Mouse (Mus musculus): ENCODE measurements around the gene Nmrk1. TPM values are rescaled to one million over a fixed set of nuclear protein-coding genes. Genes with fewer than 3 reads are reported as not detected.

Gene Nmrk1
- polyA plus RNA-seq, 1 experiment = 4.0 TPM

DNA sequence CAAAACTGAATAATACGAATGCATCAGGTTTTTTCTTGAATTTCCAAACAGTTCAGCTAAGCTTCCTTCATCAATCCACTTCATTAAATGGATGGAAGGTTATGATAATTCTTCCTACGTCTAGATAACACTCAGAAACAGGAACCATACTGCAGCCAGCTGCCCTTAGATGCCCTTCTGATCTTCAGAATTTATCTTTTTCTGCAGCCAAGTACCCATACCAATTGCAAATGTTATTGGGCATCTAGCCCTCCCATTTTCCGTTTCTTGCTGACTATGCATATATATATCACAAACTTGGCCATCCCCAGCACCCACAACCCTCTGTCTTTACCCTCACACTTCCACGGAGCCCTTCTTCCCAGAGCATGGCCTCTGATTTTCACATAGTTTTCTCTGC, 18.2 kb downstream of the Nmrk1 start:
- peaks cover 6% of the 10 kb centered on the region; the same call in 1 of the 2 replicates for H3K4me1 ChIP-seq (ENCODE audit: control insufficient read depth, insufficient read depth, insufficient read length)
- no peak overlapping the region for H3K27ac ChIP-seq (ENCODE audit: insufficient read depth, low read length)
- H3K4me3 ChIP-seq (ENCODE audit: extremely low read depth, insufficient read depth, insufficient read length) = no peak overlapping the region
- peaks cover under 1% of the 10 kb centered on the region; the same call in 1 of the 2 replicates for H3K36me3 ChIP-seq (ENCODE audit: control insufficient read depth, insufficient read depth, low read length)
- no peaks in the 10 kb centered on the region for H3K27me3 ChIP-seq (ENCODE audit: control insufficient read depth, insufficient read depth, low read length)
- DNase-seq (ENCODE audit: low read depth in 1 of 2, low spot score in 2 of 2) = no peak
- no peak for TF ChIP-seq CTCF (IDR thresholded peaks at IDR 0.05; ENCODE audit: extremely low read depth, insufficient read depth, insufficient read length, insufficient replicate concordance)
- WGBS = 78% methylated on average over 4 of the region's 4 CpGs

DNA sequence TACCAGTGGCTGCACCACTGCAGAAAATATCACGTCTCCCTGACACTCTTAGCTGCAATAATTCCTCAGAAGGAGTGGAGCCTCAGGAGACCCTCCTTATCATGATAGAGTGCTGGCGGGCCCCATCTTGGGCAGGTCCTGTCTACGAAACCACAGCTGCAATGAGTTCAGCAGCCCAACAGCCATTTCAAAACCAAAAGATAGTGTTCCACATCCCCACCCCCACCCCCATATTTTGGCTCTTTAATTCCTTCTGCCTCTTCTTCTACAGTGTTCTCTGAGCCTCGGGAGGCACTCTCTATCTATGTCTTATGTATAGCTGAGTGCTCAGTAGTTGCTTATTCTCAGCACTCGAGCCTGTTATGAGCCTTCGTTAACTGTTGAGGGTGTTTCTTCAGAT, 18.7 kb downstream of the Nmrk1 start:
- H3K27me3 ChIP-seq (ENCODE audit: control insufficient read depth, insufficient read depth, low read length) = no peaks in the 10 kb centered on the region
- no peak overlapping the region for H3K4me3 ChIP-seq (ENCODE audit: extremely low read depth, insufficient read depth, insufficient read length)
- H3K36me3 ChIP-seq (ENCODE audit: control insufficient read depth, insufficient read depth, low read length) = no peaks in the 10 kb centered on the region; the same call in 1 of the 2 replicates
- TF ChIP-seq CTCF (IDR thresholded peaks at IDR 0.05; ENCODE audit: extremely low read depth, insufficient read depth, insufficient read length, insufficient replicate concordance) (no peak), POLR2A (IDR thresholded peaks at IDR 0.05; ENCODE audit: low read depth, low read length) (no peak)
- WGBS = 81% methylated on average over 6 of the region's 6 CpGs
- no peak overlapping the region for H3K27ac ChIP-seq (ENCODE audit: insufficient read depth, low read length)
- no peak for DNase-seq (ENCODE audit: low read depth in 1 of 2, low spot score in 2 of 2)
- H3K4me1 ChIP-seq (ENCODE audit: control insufficient read depth, insufficient read depth, insufficient read length) = peaks cover 6% of the 10 kb centered on the region; the same call in 1 of the 2 replicates

DNA sequence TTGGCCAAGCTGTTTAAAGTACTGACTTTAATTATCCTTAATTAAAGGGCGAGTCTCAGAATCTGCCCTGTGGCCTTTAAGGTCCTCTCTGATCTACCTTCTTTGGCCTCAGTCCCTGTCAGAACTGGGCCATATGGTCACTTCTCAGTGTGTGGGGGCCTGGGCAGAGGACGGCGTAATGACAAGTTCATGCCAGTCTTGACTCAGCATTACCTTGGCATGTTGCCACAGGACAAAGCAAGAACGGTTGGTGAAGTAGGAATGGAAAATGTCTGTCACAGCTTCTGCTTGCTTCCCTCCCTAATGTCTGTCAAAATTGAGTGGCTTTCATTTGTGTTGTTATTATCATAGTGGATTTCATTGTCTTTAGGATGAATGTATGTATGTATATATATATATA, 20.8 kb downstream of the Nmrk1 start:
- no peak overlapping the region for H3K4me3 ChIP-seq (ENCODE audit: extremely low read depth, insufficient read depth, insufficient read length)
- H3K27me3 ChIP-seq (ENCODE audit: control insufficient read depth, insufficient read depth, low read length) = no peaks in the 10 kb centered on the region
- H3K4me1 ChIP-seq (ENCODE audit: control insufficient read depth, insufficient read depth, insufficient read length) = no peaks in the 10 kb centered on the region
- 69% methylated on average over 4 of the region's 4 CpGs for WGBS
- H3K27ac ChIP-seq (ENCODE audit: insufficient read depth, low read length) = no peak overlapping the region
- TF ChIP-seq POLR2A (IDR thresholded peaks at IDR 0.05; ENCODE audit: low read depth, low read length) (no peak), CTCF (IDR thresholded peaks at IDR 0.05; ENCODE audit: extremely low read depth, insufficient read depth, insufficient read length, insufficient replicate concordance) (no peak)
- DNase-seq (ENCODE audit: low read depth in 1 of 2, low spot score in 2 of 2) = no peak
- no peaks in the 10 kb centered on the region for H3K36me3 ChIP-seq (ENCODE audit: control insufficient read depth, insufficient read depth, low read length)

DNA sequence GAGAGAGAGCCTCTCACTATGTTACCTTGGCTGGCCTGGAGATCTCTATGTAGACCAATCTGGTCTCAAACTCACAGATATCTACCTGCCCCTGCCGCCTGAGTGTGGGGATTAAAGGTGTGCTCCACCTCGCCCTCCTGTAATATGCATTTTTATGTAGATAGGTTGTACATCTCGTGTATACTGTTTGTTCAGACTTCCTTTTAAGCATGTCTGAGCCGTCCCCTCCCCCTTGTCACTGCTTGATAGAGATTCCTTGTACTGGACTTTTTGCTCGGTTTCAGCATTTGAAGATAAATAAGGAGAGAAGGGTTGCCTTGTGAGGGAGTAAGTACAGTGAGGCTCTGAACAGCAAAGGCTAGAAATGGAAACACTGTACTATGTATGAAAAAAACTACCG, 21.3 kb downstream of the Nmrk1 start:
- WGBS = 80% methylated on average over 6 of the region's 6 CpGs
- TF ChIP-seq CTCF (IDR thresholded peaks at IDR 0.05; ENCODE audit: extremely low read depth, insufficient read depth, insufficient read length, insufficient replicate concordance) (no peak), POLR2A (IDR thresholded peaks at IDR 0.05; ENCODE audit: low read depth, low read length) (no peak)
- Histone ChIP-seq H3K4me1 (ENCODE audit: control insufficient read depth, insufficient read depth, insufficient read length) (no peaks in the 10 kb centered on the region), H3K27ac (ENCODE audit: insufficient read depth, low read length) (no peak overlapping the region), H3K36me3 (ENCODE audit: control insufficient read depth, insufficient read depth, low read length) (no peaks in the 10 kb centered on the region), H3K4me3 (ENCODE audit: extremely low read depth, insufficient read depth, insufficient read length) (no peak overlapping the region), H3K27me3 (ENCODE audit: control insufficient read depth, insufficient read depth, low read length) (no peaks in the 10 kb centered on the region)
- DNase-seq (ENCODE audit: low read depth in 1 of 2, low spot score in 2 of 2) = no peak

GRCm38 (mm10) chr19:18654330-18654729, 22.6 kb downstream of the Nmrk1 start:
- Histone ChIP-seq H3K27me3 (ENCODE audit: control insufficient read depth, insufficient read depth, low read length) (no peaks in the 10 kb centered on the region), H3K27ac (ENCODE audit: insufficient read depth, low read length) (no peak overlapping the region), H3K36me3 (ENCODE audit: control insufficient read depth, insufficient read depth, low read length) (no peaks in the 10 kb centered on the region), H3K4me1 (ENCODE audit: control insufficient read depth, insufficient read depth, insufficient read length) (no peaks in the 10 kb centered on the region), H3K4me3 (ENCODE audit: extremely low read depth, insufficient read depth, insufficient read length) (no peak overlapping the region)
- 95% methylated on average over 8 of the region's 8 CpGs for WGBS
- TF ChIP-seq POLR2A (IDR thresholded peaks at IDR 0.05; ENCODE audit: low read depth, low read length) (no peak), CTCF (IDR thresholded peaks at IDR 0.05; ENCODE audit: extremely low read depth, insufficient read depth, insufficient read length, insufficient replicate concordance) (no peak)
- no peak for DNase-seq (ENCODE audit: low read depth in 1 of 2, low spot score in 2 of 2)

DNA sequence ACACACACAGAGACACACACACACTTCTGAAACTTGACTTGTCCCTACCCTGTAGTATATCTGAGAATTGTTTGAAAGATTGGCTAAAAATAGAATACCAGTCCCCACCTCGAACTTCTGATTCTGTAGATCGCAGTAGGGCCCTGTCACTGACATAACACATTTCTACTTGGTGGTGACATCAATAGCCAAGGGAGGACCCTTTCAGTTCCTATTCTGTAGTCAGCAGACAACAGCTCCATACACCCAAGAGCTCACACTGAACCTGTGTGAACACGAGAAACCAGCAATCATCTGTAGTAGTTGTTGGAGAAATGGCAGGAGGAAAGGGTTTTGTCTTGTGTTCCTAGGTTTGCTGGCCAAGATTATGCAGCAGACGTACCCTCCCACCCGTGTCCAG, 23.2 kb downstream of the Nmrk1 start:
- 61% methylated on average over 5 of the region's 5 CpGs for WGBS
- H3K36me3 ChIP-seq (ENCODE audit: control insufficient read depth, insufficient read depth, low read length) = no peaks in the 10 kb centered on the region
- no peak overlapping the region for H3K27ac ChIP-seq (ENCODE audit: insufficient read depth, low read length)
- no peaks in the 10 kb centered on the region for H3K27me3 ChIP-seq (ENCODE audit: control insufficient read depth, insufficient read depth, low read length)
- no peak overlapping the region for H3K4me3 ChIP-seq (ENCODE audit: extremely low read depth, insufficient read depth, insufficient read length)
- H3K4me1 ChIP-seq (ENCODE audit: control insufficient read depth, insufficient read depth, insufficient read length) = no peaks in the 10 kb centered on the region
- DNase-seq (ENCODE audit: low read depth in 1 of 2, low spot score in 2 of 2) = no peak
- no peak for TF ChIP-seq CTCF (IDR thresholded peaks at IDR 0.05; ENCODE audit: extremely low read depth, insufficient read depth, insufficient read length, insufficient replicate concordance)
- TF ChIP-seq POLR2A (IDR thresholded peaks at IDR 0.05; ENCODE audit: low read depth, low read length) = no peak

DNA sequence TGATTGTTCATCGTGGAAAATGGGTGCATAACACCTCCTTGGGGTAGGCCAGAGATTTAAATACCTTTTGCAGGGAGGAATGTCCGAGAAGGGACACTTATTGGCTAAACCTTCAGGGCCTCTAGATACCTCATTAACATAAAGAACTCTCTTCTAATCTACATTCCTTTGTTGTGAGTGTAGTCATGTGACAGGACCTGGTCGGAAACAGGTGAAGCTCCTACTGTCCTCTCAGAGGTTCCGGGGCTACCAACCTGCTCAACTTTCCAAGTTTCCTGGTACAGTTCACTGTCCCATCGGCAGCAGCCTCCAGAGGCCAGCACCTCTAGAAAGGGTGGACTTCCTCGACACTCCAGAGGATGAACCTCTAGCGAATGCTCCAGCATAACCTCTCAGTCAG, 24.2 kb downstream of the Nmrk1 start:
- no peak for DNase-seq (ENCODE audit: low read depth in 1 of 2, low spot score in 2 of 2)
- 87% methylated on average over 7 of the region's 7 CpGs for WGBS
- no peak overlapping the region for H3K27ac ChIP-seq (ENCODE audit: insufficient read depth, low read length)
- no peaks in the 10 kb centered on the region for H3K27me3 ChIP-seq (ENCODE audit: control insufficient read depth, insufficient read depth, low read length)
- H3K4me3 ChIP-seq (ENCODE audit: extremely low read depth, insufficient read depth, insufficient read length) = no peak overlapping the region
- no peaks in the 10 kb centered on the region for H3K4me1 ChIP-seq (ENCODE audit: control insufficient read depth, insufficient read depth, insufficient read length)
- H3K36me3 ChIP-seq (ENCODE audit: control insufficient read depth, insufficient read depth, low read length) = no peaks in the 10 kb centered on the region
- TF ChIP-seq POLR2A (IDR thresholded peaks at IDR 0.05; ENCODE audit: low read depth, low read length) (no peak), CTCF (IDR thresholded peaks at IDR 0.05; ENCODE audit: extremely low read depth, insufficient read depth, insufficient read length, insufficient replicate concordance) (no peak)

Measured in spleen, adult 2 months (tissue).